Mouse (Mus musculus) urinary bladder, postnatal 14 days (tissue): ENCODE data around the gene Gm14434.
"Not testable (repeated sequence)": the region's sequence is repeated elsewhere in the genome, so short reads cannot be mapped to it uniquely, and the experiment has no call there.

Experiments
- DNase-seq: peaks from one replicate; pipeline ENCODE4 v3.0.0; 2021; ENCODE audit warnings: low spot score

Gene Gm14434

DNA sequence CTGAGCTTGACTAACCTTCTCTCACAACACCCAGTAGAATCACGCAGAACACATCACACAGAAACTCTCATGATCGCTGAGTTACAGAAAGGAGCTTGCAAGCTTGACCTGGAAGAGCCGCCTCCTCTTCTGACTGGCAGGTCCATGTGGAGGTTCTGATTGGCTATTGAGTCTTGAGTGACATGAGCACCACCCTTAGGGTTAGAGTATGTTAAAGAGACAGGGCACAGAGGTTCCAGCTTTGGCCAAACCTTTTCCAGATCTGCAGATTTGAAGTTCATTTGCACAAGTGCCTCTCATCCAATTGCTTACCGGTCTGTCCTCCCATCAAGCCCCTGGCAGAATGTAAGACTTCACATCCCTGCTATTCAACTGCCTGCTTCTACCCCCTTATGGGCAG, at the start of gene Gm14434:
Gene Gm14434, minus strand, starts transcription at position 101 of the 400 bp plus-strand sequence.
- not testable (repeated sequence) for DNase-seq

DNA sequence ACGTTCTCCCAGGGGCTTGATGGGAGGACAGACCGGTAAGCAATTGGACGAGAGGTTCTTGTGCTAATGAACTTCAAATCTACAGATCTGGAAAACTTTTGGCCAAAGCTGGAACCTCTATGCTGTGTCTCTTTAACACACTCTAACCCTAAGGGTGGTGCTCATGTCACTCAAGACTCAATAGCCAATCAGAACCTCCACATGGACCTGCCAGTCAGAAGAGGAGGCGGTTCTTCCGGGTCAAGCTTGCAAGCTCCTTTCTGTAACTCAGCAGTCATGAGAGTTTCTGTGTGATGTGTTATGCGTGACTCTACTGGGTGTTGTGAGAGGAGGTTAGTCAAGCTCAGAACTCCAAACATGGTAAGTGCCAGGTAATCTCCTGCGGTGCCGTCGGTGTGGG, 34.2 kb upstream of the Gm14434 start, which contains the start of gene Zfp967:
Gene Zfp967, plus strand, starts transcription at position 301 of the 400 bp plus-strand sequence.
- DNase-seq: not testable (repeated sequence)

DNA sequence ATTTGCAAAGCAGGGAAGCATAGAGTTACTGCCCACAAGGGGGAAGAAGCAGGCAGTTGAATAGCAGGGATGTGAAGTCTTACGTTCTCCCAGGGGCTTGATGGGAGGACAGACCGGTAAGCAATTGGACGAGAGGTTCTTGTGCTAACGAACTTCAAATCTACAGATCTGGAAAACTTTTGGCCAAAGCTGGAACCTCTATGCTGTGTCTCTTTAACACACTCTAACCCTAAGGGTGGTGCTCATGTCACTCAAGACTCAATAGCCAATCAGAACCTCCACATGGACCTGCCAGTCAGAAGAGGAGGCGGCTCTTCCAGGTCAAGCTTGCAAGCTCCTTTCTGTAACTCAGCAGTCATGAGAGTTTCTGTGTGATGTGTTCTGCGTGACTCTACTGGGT, 63.3 kb downstream of the Gm14434 start, which contains the start of gene Gm14435:
Gene Gm14435, plus strand, starts transcription at position 301 of the 400 bp plus-strand sequence.
- DNase-seq: not testable (repeated sequence)
